Mouse (Mus musculus) monocyte, adult 5-6 weeks (primary cell): Measurements from ENCODE around the gene Bdnf. TPM values are rescaled to one million over a fixed set of nuclear protein-coding genes. Genes with fewer than 3 reads are reported as not detected.

ENCODE experiments used
- ATAC-seq: fragments of 153-309, 156-312 bp; replicated peaks from 2 replicates; pipeline ENCODE4 v1.8.0; 2017; ENCODE audit warnings: mild to moderate bottlenecking; ENCODE audit not compliant: low TSS enrichment, insufficient number of reproducible peaks, severe bottlenecking, poor library complexity, low FRiP score
- total RNA-seq: library from RNA; stranded (forward); fragments of 200-1000, 200-491, 200-594 nt; gene quantifications from 3 replicates; pipeline ENCODE4 v1.2.3, GENCODE M21; 2017

The Bdnf gene
- total RNA-seq, 1 experiment from 2014 or later = not detected

- no peak for ATAC-seq
Observed at GRCm38 (mm10) chr2:109750484-109750883, 76.0 kb downstream of the Bdnf start.

- ATAC-seq = no peak
Observed at GRCm38 (mm10) chr2:109756305-109756704, 81.8 kb downstream of the Bdnf start.

- ATAC-seq = no peak
Observed at GRCm38 (mm10) chr2:109766772-109767171, 92.3 kb downstream of the Bdnf start.

- ATAC-seq = no peak
Observed at GRCm38 (mm10) chr2:109768814-109769213, 94.3 kb downstream of the Bdnf start.

- ATAC-seq = no peak
Observed at GRCm38 (mm10) chr2:109776374-109776773, 101.9 kb downstream of the Bdnf start.

Other genes with a start within 250 kb of the Bdnf start
- 112 to 132 TPM (median 132 TPM) in 3 replicates for gene Lin7c, start 216.2 kb downstream of the Bdnf start, total RNA-seq
- gene Lgr4, start 242.9 kb downstream of the Bdnf start, total RNA-seq = 0.86 to 1.6 TPM (median 1.3 TPM) in 3 replicates